Mouse (Mus musculus) cortical plate, adult 2 months (tissue): Measurements from ENCODE around the gene Hist1h2an.

Experiments
- CTCF ChIP-seq: fragments of 200-500 bp; IDR thresholded peaks from 2 replicates; pipeline ENCODE4 v1.5.1; 2011; ENCODE audit warnings: mild to moderate bottlenecking, control low read depth, low read length; ENCODE audit not compliant: insufficient read depth; ENCODE audit errors: extremely low read depth
- POLR2A ChIP-seq: fragments of 200-500 bp; IDR thresholded peaks from 2 replicates; pipeline ENCODE4 v1.6.1; 2011; ENCODE audit warnings: mild to moderate bottlenecking, low read length, control low read depth; ENCODE audit not compliant: insufficient read depth; ENCODE audit errors: extremely low read depth

DNA sequence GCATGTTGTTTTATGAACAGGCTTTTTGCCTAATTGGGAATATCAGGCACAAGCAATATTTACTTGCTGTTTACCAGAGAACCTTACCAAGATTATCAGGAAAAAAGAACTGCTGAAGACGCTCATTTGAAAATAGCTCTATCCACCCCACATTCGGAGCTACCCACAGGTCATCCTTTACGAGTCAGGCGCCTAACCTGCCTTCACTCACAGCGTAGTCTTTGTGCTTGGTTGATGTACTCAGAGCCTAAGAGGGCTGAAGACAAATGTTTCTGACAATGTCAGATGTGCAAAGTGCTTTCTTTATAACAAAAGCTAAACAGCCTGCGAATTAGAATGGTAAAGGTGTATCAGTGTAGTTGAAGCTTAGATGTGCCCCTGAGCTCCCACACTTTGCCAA, 2.7 kb downstream of the Hist1h2an start:
- TF ChIP-seq CTCF (no peak), POLR2A (no peak)
